Mouse (Mus musculus) intestine, postnatal 0 days (tissue): ENCODE results near the gene Psmb1. TPM values are rescaled to one million over a fixed set of nuclear protein-coding genes. Genes with fewer than 3 reads are reported as not detected.
A peak's percentile ranks its signal among the peaks of the same experiment; 100 is the strongest.

ENCODE experiments used
- ATAC-seq: fragments of 200-750 bp; cut with Nextera tagmentation; 2 replicates; pipeline ENCODE4 v1.8.0; 2017; ENCODE audit warnings: mild to moderate bottlenecking, moderate TSS enrichment, moderate library complexity
- H3K27ac ChIP-seq: fragments of 300-500 bp; sonication (generic); 2 replicates; pipeline ENCODE4 v1.5.1; 2014; ENCODE audit warnings: mild to moderate bottlenecking, low read depth, low read length, moderate library complexity
- H3K27me3 ChIP-seq: fragments of 300-500 bp; sonication (generic); replicated peaks from 2 replicates; pipeline ENCODE4 v1.6.1; 2014; ENCODE audit warnings: low read length, mixed read lengths; ENCODE audit not compliant: control insufficient read depth, insufficient read depth
- H3K36me3 ChIP-seq: fragments of 300-500 bp; sonication (generic); 2 replicates; pipeline ENCODE4 v1.6.1; 2014; ENCODE audit warnings: mild to moderate bottlenecking, moderate library complexity; ENCODE audit not compliant: control insufficient read depth, insufficient read depth
- H3K4me1 ChIP-seq: fragments of 300-500 bp; sonication (generic); replicated peaks from 2 replicates; pipeline ENCODE4 v1.6.1; 2014; ENCODE audit warnings: antibody characterized with exemption, low read length, mixed read lengths; ENCODE audit not compliant: control insufficient read depth, insufficient read depth
- H3K4me2 ChIP-seq: fragments of 300-500 bp; sonication (generic); replicated peaks from 2 replicates; pipeline ENCODE4 v1.6.1; 2014; ENCODE audit warnings: low read depth, mild to moderate bottlenecking, moderate library complexity
- H3K4me3 ChIP-seq: fragments of 300-500 bp; sonication (generic); 2 replicates; pipeline ENCODE4 v1.5.1; 2014; ENCODE audit warnings: low read depth, low read length
- H3K9ac ChIP-seq: fragments of 300-500 bp; sonication (generic); 2 replicates; pipeline ENCODE4 v1.6.1; 2014; ENCODE audit warnings: mild to moderate bottlenecking, low read depth, low read length
- H3K9me3 ChIP-seq: fragments of 300-500 bp; sonication (generic); 2 replicates; pipeline ENCODE4 v1.6.1; 2016; ENCODE audit warnings: mixed run types; ENCODE audit not compliant: control insufficient read depth
- CTCF ChIP-seq: sonication (generic); IDR thresholded peaks from 2 replicates; pipeline ENCODE4 v1.5.1; 2016; ENCODE audit warnings: low read depth, mild to moderate bottlenecking, control low read depth, antibody characterized with exemption, moderate library complexity
- WGBS: fragments of 180-500 bp; shearing (Covaris S2); extraction: QIAGEN DNeasy Blood & Tissue Kit; methylation state at CpG from one replicate; pipeline ENCODE4 v1.1.7; 2014; 5-methylcytosine and 5-hydroxymethylcytosine counted together
- polyA plus RNA-seq: library from polyadenylated mRNA; unstranded; fragments of >200 nt; fragmentation: Nextera tagmentation; extraction: Ambion mirVana; gene quantifications from 2 replicates; pipeline ENCODE4 v1.2.1, GENCODE M21; 2015

Gene Psmb1
- polyA plus RNA-seq, 1 experiment from 2014 or later: 246 TPM

DNA sequence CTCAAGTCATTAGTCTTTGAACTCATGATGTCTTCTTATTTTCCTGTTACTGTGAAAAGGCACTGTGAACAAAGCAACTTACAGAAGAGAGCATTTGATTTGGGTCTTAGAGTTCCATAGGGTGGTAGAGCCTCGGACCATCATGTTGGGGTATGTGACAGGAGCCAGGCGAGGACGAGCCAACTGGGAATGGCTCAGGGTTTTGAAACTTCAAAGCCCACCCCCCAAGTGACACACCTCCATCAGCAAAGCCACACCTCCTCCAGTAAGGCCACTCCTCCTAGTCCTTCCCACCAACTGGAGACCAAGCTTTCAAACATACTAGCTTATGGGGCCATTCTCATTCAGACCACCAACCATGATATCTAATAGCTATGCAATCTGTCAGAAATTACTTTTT, 67.5 kb downstream of the Psmb1 start:
- H3K4me1 ChIP-seq: no peaks in the 10 kb centered on the region
- peaks cover 39% of the 10 kb centered on the region for H3K36me3 ChIP-seq
- no peaks in the 10 kb centered on the region for H3K9me3 ChIP-seq
- no peak overlapping the region for H3K4me3 ChIP-seq
- WGBS: 88% methylated on average over 3 of the region's 3 CpGs
- H3K27ac ChIP-seq: no peak overlapping the region
- no peak for TF ChIP-seq CTCF
- no peak overlapping the region for H3K9ac ChIP-seq
- H3K27me3 ChIP-seq: no peaks in the 10 kb centered on the region
- H3K4me2 ChIP-seq: no peak overlapping the region
- ATAC-seq: no peak

DNA sequence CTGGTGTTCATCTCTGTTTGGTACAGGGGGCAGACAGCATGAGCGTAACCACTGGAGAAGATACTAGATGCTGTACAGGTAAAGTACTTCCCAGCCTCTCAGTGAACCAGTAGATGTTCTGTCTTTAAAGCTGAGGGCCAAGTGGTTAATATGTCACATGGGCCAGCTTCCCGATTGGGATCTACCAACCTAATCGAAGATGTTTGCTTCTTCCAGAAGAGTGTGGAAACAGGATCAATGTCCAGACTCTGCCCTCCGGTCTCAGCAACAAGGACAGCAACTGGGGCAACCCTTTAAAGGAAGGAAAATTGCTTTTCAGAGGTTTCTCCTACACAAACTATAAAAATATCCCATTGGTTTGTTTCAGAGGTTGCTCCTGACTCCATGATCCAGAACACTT, 68.0 kb downstream of the Psmb1 start:
- no peak for TF ChIP-seq CTCF
- H3K9me3 ChIP-seq: no peaks in the 10 kb centered on the region
- H3K27me3 ChIP-seq: no peaks in the 10 kb centered on the region
- H3K36me3 ChIP-seq: peaks cover 44% of the 10 kb centered on the region
- H3K4me1 ChIP-seq: no peaks in the 10 kb centered on the region
- H3K27ac ChIP-seq: no peak overlapping the region
- no peak overlapping the region for H3K9ac ChIP-seq
- ATAC-seq: no peak
- H3K4me3 ChIP-seq: no peak overlapping the region
- WGBS: 87% methylated on average over 4 of the region's 4 CpGs
- H3K4me2 ChIP-seq: no peak overlapping the region

DNA sequence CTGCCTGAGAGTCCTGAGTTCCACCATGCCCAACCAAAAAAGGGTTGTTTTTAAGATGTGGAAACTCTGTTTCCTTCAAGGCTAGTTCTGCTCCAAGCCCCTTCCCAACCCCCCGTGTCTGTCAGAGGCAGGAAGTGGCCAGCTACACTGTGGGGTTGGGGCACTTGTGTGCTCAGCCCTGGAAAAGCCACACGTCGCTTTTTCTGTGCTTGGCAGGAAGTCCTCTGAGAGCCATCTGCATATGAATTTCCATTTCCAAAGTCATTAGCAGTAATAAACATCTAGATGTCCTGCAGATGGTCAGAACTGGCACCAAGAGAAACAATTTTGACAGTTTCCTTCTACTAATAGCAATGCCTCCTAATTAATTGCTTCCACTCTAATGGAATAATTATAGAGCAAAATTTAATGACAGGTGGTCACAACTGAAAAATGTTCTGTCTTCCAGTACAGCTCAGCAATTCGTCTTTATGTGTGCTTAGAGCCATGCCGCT, 68.5 kb downstream of the Psmb1 start:
- H3K27me3 ChIP-seq: no peaks in the 10 kb centered on the region
- H3K4me2 ChIP-seq: no peak overlapping the region
- no peak overlapping the region for H3K9ac ChIP-seq
- H3K9me3 ChIP-seq: no peaks in the 10 kb centered on the region
- ATAC-seq: no peak
- H3K27ac ChIP-seq: no peak overlapping the region
- no peak for TF ChIP-seq CTCF
- no peak overlapping the region for H3K4me3 ChIP-seq
- no peaks in the 10 kb centered on the region for H3K4me1 ChIP-seq
- H3K36me3 ChIP-seq: peaks cover 46% of the 10 kb centered on the region
- 52% methylated on average over 5 of the region's 5 CpGs for WGBS

DNA sequence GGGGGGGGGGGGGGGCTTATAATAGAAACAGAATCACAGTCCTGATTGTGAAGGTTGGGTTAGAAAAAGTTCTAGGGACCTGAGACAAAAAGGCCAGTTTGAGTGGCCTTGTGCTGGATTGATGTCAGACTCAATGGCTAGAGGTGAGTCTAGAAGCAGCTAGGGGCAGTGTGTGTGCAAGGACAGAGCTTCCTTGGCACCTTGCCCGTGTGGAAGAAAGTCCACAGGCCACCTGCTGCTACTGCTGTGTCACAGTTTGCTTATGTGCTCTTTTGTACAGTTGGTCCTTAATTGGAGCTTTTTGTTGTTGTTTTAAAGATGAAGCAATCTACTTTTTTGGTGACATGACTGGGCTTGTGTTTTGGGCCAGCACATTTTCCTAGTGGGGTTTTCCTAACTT, 69.6 kb downstream of the Psmb1 start:
- 24% methylated on average over 1 of the region's 1 CpGs for WGBS

DNA sequence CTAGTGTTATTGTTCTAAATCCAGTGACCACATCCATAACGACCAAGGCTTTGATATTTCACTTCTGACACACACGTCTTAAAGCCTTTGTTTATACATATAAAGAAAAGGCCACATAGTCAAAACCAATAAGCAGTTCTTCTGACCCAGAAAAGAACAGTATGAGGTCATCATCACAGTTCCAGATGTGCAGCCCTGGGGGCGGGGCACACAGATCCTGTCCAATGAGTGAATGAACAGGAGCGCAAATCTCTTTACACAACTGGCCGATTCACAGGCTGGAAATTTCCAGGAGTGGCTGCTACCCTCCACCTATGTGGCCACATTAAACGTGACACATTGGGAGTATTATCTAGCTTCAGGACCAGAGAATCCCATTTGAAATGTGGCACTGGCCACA, 70.1 kb downstream of the Psmb1 start:
- ATAC-seq: no peak
- Histone ChIP-seq H3K9me3 (no peaks in the 10 kb centered on the region), H3K4me2 (no peak overlapping the region), H3K36me3 (peaks cover 57% of the 10 kb centered on the region), H3K9ac (no peak overlapping the region), H3K27me3 (no peaks in the 10 kb centered on the region), H3K4me3 (no peak overlapping the region), H3K4me1 (no peaks in the 10 kb centered on the region), H3K27ac (no peak overlapping the region)
- 87% methylated on average over 6 of the region's 6 CpGs for WGBS
- TF ChIP-seq CTCF: no peak

More for the DNA sequence above, 69.6 kb downstream of the Psmb1 start:
- H3K27ac ChIP-seq: no peak overlapping the region
- H3K9me3 ChIP-seq: no peaks in the 10 kb centered on the region
- no peak overlapping the region for H3K9ac ChIP-seq
- H3K4me3 ChIP-seq: no peak overlapping the region
- no peak overlapping the region for H3K4me2 ChIP-seq
- H3K36me3 ChIP-seq: peaks cover 57% of the 10 kb centered on the region
- no peaks in the 10 kb centered on the region for H3K4me1 ChIP-seq
- ATAC-seq: 0 out of 2 replicates have a peak, but pooled peaks have one; percentile 31
- no peaks in the 10 kb centered on the region for H3K27me3 ChIP-seq
- peak; percentile 28; the same call in 1 of the 2 replicates for TF ChIP-seq CTCF

DNA sequence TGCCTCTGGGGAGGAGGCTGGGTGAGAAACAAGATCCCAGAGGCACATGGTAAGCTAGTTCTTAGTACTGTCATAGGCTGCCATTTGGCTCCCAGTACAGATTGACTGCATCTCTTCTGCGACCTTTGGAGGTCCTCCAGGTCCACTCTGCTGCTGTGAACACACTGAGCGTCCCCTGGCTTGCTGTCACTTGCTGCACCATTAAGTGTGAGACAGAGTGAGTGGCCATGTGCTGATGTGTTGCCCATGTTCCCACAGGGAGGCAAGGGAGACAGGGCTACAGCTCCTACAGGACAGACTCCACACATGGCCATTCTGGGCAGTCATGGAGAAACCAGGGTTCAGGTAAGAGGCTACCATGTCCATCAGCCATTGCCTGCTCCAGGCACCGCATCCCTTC, 73.6 kb downstream of the Psmb1 start:
- Histone ChIP-seq H3K9ac (no peak overlapping the region), H3K27me3 (no peaks in the 10 kb centered on the region), H3K9me3 (no peaks in the 10 kb centered on the region), H3K36me3 (peaks cover 71% of the 10 kb centered on the region), H3K4me3 (no peak overlapping the region), H3K27ac (no peak overlapping the region), H3K4me1 (no peaks in the 10 kb centered on the region), H3K4me2 (no peak overlapping the region)
- TF ChIP-seq CTCF: no peak
- ATAC-seq: no peak
- 86% methylated on average over 3 of the region's 3 CpGs for WGBS

Other genes starting within 250 kb of the Psmb1 start
- 18.5 and 20.0 TPM in 2 replicates for gene Dll1, start 122.9 kb downstream of the Psmb1 start, polyA plus RNA-seq
- gene Fam120b, start 103.5 kb downstream of the Psmb1 start, polyA plus RNA-seq: 11.5 and 13.6 TPM in 2 replicates
- 21.7 and 22.4 TPM in 2 replicates for gene Tbp, start 137 bp upstream of the Psmb1 start, polyA plus RNA-seq
- 42.7 and 46.2 TPM in 2 replicates for gene Pdcd2, start 27.6 kb upstream of the Psmb1 start, polyA plus RNA-seq
- 1.5 and 1.8 TPM in 2 replicates for gene Prdm9, start 64.6 kb upstream of the Psmb1 start, polyA plus RNA-seq
- 14.1 and 16.1 TPM in 2 replicates for gene Chd1, start 205.2 kb upstream of the Psmb1 start, polyA plus RNA-seq